Mouse (Mus musculus) large intestine, adult 2 months (tissue): ENCODE data around the gene Mup19. TPM values are rescaled to one million over a fixed set of nuclear protein-coding genes. Genes with fewer than 3 reads are reported as not detected.
"Not testable (repeated sequence)": the region's sequence is repeated elsewhere in the genome, so short reads cannot be mapped to it uniquely, and the experiment has no call there.

Experiments
- DNase-seq: peaks from one replicate; pipeline ENCODE4 v3.0.0-alpha.2; 2012; ENCODE audit warnings: low read depth, low spot score
- WGBS: fragments of 180-500 bp; shearing (Covaris S2); methylation state at CpG from one replicate; pipeline ENCODE4 v1.1.7; 2018; 5-methylcytosine and 5-hydroxymethylcytosine counted together
- polyA plus RNA-seq: library from polyadenylated mRNA; depleted of rRNA; stranded (reverse); fragments of >200 nt; gene quantifications from 2 replicates; pipeline ENCODE4 v1.2.3, GENCODE M21; 2012; rRNA removed

Gene Mup19
- not detected in 2 replicates for polyA plus RNA-seq

GRCm38 (mm10) chr4:61782169-61782568 lies at the start of gene Mup19:
Gene Mup19 (minus strand): TSS chr4:61782269.
- 85% methylated on average over 1 of the region's 5 CpGs for WGBS
- DNase-seq: not testable (repeated sequence)

- no peak for DNase-seq
- WGBS: 62% methylated on average over 4 of the region's 4 CpGs
These were observed 47.1 kb upstream of the Mup19 start for GRCm38 (mm10) chr4:61829211-61829610.

GRCm38 (mm10) chr4:61823185-61823584 lies 41.1 kb upstream of the Mup19 start:
- no peak for DNase-seq
- 94% methylated on average over 15 of the region's 15 CpGs for WGBS

- DNase-seq: not testable (repeated sequence)
- 64% methylated on average over 9 of the region's 9 CpGs for WGBS
These were observed 40.5 kb upstream of the Mup19 start for GRCm38 (mm10) chr4:61822541-61822940.

GRCm38 (mm10) chr4:61815602-61816001 lies 33.5 kb upstream of the Mup19 start:
- WGBS: 50% methylated on average over 2 of the region's 2 CpGs
- no peak for DNase-seq

GRCm38 (mm10) chr4:61813435-61813834 lies 31.4 kb upstream of the Mup19 start:
- no peak for DNase-seq

GRCm38 (mm10) chr4:61811193-61811592 lies 29.1 kb upstream of the Mup19 start:
- not testable (repeated sequence) for DNase-seq

GRCm38 (mm10) chr4:61808926-61809325 lies 26.9 kb upstream of the Mup19 start:
- DNase-seq: not testable (repeated sequence)
- 69% methylated on average over 3 of the region's 3 CpGs for WGBS

More at GRCm38 (mm10) chr4:61811193-61811592, 29.1 kb upstream of the Mup19 start:
- WGBS: 17% methylated on average over 2 of the region's 2 CpGs

- DNase-seq: not testable (repeated sequence)
- WGBS: 98% methylated on average over 1 of the region's 1 CpGs
These were observed 7.6 kb upstream of the Mup19 start for GRCm38 (mm10) chr4:61789699-61790098.

- not testable (repeated sequence) for DNase-seq
- WGBS: 83% methylated on average over 1 of the region's 1 CpGs
These were observed 2.2 kb upstream of the Mup19 start for GRCm38 (mm10) chr4:61784231-61784630.

Other genes starting within 250 kb of the Mup19 start
- gene Mup17, start 186.4 kb downstream of the Mup19 start, polyA plus RNA-seq: not detected in 2 replicates
- gene Mup18, start 108.1 kb downstream of the Mup19 start, polyA plus RNA-seq: not detected in 2 replicates
- not detected in 2 replicates for gene Mup5, start 53.0 kb upstream of the Mup19 start, polyA plus RNA-seq